Mouse (Mus musculus): Measurements from ENCODE around the gene Defb23. TPM values are rescaled to one million over a fixed set of nuclear protein-coding genes. Genes with fewer than 3 reads are reported as not detected.

The Defb23 gene
- not detected in 2 replicates for polyA plus RNA-seq (2014; fragmentation: Nextera tagmentation; extraction: Ambion mirVana)

DNA sequence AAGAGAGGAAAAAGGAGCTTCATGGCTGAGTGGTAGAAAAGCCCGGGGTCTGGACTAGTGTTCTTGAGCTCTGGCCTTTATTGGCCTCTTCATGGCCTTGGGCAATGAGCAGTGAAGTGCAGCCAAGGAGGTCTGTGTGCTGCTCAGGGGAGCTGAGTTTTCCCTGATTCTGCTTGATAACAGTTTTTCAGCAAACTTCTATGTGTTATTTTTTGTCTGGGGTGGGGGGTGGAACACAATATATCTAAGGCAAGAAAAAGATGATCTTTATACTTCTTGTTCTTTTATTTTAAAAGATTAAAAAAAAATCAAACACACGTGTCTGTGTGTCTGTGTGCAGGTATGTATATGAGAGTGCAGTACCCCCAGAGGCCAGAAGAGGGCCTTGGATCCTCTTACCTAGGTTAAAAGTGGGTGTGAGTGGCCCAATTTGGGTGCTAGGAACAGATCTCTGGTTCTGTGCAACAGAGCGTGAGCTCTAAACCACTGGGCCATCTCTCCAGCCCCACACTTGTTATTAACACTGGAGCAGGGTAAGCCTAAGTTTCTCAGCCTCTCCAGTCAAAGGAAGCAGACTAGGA is at the start of gene Defb23:
Defb23 (minus strand) TSS at position 51 of the 581 bp plus-strand sequence.
- Histone ChIP-seq H3K36me3 (ENCODE audit: control insufficient read depth, insufficient read depth, low read length) (no peaks in the 10 kb centered on the region), H3K4me3 (ENCODE audit: low read depth, low read length) (no peak within 1 kb of the TSS), H3K9me3 (ENCODE audit: control insufficient read depth, low read length) (no peaks in the 10 kb centered on the region), H3K4me2 (ENCODE audit: low read depth, severe bottlenecking) (no peak within 1 kb of the TSS), H3K9ac (ENCODE audit: low read length) (no peak within 1 kb of the TSS), H3K4me1 (ENCODE audit: control insufficient read depth, insufficient read depth, low read length) (no peaks in the 10 kb centered on the region), H3K27me3 (ENCODE audit: control insufficient read depth, insufficient read depth, low read length) (no peaks in the 10 kb centered on the region), H3K27ac (replicated peaks; ENCODE audit: low read depth, low read length) (no peak within 1 kb of the TSS)
- ATAC-seq (ENCODE audit: insufficient number of reproducible peaks, low FRiP score, low TSS enrichment, low read depth) (no peak), DNase-seq (ENCODE audit: low spot score) (no peak)
- WGBS, result 85% methylated on average over 3 of the region's 3 CpGs

DNA sequence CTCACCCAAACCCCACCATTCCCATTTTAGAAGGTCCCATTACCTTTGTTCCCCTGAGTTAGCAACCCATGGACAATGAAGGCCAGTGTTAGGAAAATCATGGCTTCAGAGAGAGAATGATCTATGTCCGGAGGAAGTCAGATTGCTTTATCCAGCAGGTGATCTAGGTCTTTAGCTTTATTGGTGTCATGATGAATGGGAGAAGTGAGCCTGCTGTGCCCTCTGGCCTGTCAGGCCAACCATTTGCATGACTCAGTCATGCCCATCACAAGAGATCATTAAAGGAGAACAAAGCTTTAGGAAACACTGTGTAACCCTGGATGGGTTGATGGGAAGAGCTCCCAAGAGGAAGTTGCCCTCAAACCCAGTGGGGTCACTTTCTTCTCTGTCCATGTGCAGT is 47.2 kb upstream of the Defb23 start, which contains the start of gene Defb26:
Defb26 (minus strand) TSS at position 101 of the 400 bp plus-strand sequence.
- H3K9me3 ChIP-seq (ENCODE audit: control insufficient read depth, low read length), result no peaks in the 10 kb centered on the region
- H3K4me2 ChIP-seq (ENCODE audit: low read depth, severe bottlenecking), result no peak within 1 kb of the TSS
- H3K4me1 ChIP-seq (ENCODE audit: control insufficient read depth, insufficient read depth, low read length), result no peaks in the 10 kb centered on the region
- DNase-seq (ENCODE audit: low spot score) (no peak), ATAC-seq (ENCODE audit: insufficient number of reproducible peaks, low FRiP score, low TSS enrichment, low read depth) (no peak)
- H3K4me3 ChIP-seq (ENCODE audit: low read depth, low read length), result no peak within 1 kb of the TSS
- H3K27me3 ChIP-seq (ENCODE audit: control insufficient read depth, insufficient read depth, low read length), result no peaks in the 10 kb centered on the region
- no peak within 1 kb of the TSS for H3K27ac ChIP-seq (replicated peaks; ENCODE audit: low read depth, low read length)
- 91% methylated on average over 1 of the region's 1 CpGs for WGBS
- no peak within 1 kb of the TSS for H3K9ac ChIP-seq (ENCODE audit: low read length)
- H3K36me3 ChIP-seq (ENCODE audit: control insufficient read depth, insufficient read depth, low read length), result no peaks in the 10 kb centered on the region

DNA sequence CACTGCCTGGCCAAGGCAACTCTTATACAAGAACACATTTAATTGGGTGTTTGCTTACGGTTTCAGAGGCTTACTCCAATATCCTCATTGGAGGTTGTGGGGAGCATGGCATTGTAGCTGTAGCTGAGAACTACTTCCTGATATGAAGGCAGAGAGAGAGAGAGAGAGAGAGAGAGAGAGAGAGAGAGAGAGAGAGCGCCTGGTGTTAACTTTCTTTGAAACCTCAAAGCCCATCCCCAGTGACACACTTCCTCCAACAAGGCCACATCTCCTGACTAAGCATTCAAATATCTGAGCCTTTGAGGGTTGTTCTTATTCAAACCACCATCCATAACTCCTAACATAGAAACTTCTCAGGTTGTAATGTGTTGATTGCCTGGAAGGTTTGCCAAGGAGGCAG is 39.5 kb upstream of the Defb23 start:
- WGBS, result 78% methylated on average over 2 of the region's 2 CpGs
- Histone ChIP-seq H3K4me2 (ENCODE audit: low read depth, severe bottlenecking) (no peak overlapping the region), H3K9ac (ENCODE audit: low read length) (no peak overlapping the region), H3K4me3 (ENCODE audit: low read depth, low read length) (no peak overlapping the region), H3K4me1 (ENCODE audit: control insufficient read depth, insufficient read depth, low read length) (no peaks in the 10 kb centered on the region), H3K36me3 (ENCODE audit: control insufficient read depth, insufficient read depth, low read length) (no peaks in the 10 kb centered on the region), H3K27ac (replicated peaks; ENCODE audit: low read depth, low read length) (no peak overlapping the region), H3K9me3 (ENCODE audit: control insufficient read depth, low read length) (no peaks in the 10 kb centered on the region), H3K27me3 (ENCODE audit: control insufficient read depth, insufficient read depth, low read length) (no peaks in the 10 kb centered on the region)
- DNase-seq (ENCODE audit: low spot score) (no peak), ATAC-seq (ENCODE audit: insufficient number of reproducible peaks, low FRiP score, low TSS enrichment, low read depth) (no peak)

DNA sequence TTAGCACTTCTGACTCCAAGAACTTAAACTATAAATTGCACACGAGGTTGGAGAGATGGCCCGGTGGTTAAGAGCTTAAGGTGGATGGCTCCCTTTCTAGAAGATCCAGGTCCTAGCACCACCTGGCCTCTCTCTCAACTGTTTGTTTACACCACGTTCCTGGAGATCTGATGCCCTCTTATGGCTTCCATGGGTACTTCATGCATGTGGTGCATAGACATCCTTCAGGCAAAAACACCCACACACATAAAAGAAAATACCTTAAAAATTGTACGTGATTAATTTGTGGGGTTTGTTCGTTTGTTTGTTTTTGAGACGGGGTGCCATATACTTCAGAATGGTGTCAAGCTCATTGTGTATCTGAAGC is 36.4 kb upstream of the Defb23 start:
- Histone ChIP-seq H3K36me3 (ENCODE audit: control insufficient read depth, insufficient read depth, low read length) (no peaks in the 10 kb centered on the region), H3K27ac (replicated peaks; ENCODE audit: low read depth, low read length) (no peak overlapping the region), H3K9ac (ENCODE audit: low read length) (no peak overlapping the region), H3K27me3 (ENCODE audit: control insufficient read depth, insufficient read depth, low read length) (no peaks in the 10 kb centered on the region), H3K9me3 (ENCODE audit: control insufficient read depth, low read length) (no peaks in the 10 kb centered on the region), H3K4me1 (ENCODE audit: control insufficient read depth, insufficient read depth, low read length) (no peaks in the 10 kb centered on the region), H3K4me2 (ENCODE audit: low read depth, severe bottlenecking) (no peak overlapping the region), H3K4me3 (ENCODE audit: low read depth, low read length) (no peak overlapping the region)
- WGBS, result 78% methylated on average over 6 of the region's 6 CpGs
- ATAC-seq (ENCODE audit: insufficient number of reproducible peaks, low FRiP score, low TSS enrichment, low read depth) (no peak), DNase-seq (ENCODE audit: low spot score) (no peak)

DNA sequence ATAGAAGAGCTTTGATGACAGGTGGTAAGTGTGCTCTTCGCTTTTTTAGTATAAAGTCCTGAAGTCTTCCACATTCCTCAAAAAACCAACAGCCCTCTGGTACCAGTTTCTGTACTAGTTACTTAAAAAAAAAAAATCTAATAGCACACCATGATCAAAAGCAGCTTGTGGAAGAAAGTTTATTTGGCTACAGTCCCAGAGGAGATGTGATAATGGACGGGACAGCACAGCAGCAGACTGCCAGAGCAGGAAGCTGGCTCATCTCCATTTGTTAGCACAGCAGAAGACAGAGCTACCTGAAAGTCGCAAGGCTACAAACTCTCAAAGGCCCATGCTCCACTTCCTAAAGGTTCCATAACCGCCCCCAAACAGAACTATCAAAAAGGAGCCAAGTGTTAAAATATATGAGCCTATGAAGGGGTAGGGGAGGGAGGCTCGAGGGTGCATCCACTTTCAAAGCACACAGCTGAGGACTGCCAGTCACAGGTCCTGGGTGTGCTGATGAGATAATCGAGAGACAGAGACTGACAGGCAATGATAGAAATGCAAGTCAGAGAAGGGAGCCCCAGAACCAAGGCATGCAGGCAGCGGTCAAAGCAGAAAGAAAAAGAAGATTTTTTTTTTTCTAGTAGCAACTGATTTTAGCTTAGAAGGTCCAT is 35.9 kb upstream of the Defb23 start:
- Histone ChIP-seq H3K9ac (ENCODE audit: low read length) (no peak overlapping the region), H3K27ac (replicated peaks; ENCODE audit: low read depth, low read length) (no peak overlapping the region), H3K4me1 (ENCODE audit: control insufficient read depth, insufficient read depth, low read length) (no peaks in the 10 kb centered on the region), H3K36me3 (ENCODE audit: control insufficient read depth, insufficient read depth, low read length) (no peaks in the 10 kb centered on the region), H3K9me3 (ENCODE audit: control insufficient read depth, low read length) (no peaks in the 10 kb centered on the region), H3K4me3 (ENCODE audit: low read depth, low read length) (no peak overlapping the region), H3K27me3 (ENCODE audit: control insufficient read depth, insufficient read depth, low read length) (no peaks in the 10 kb centered on the region), H3K4me2 (ENCODE audit: low read depth, severe bottlenecking) (no peak overlapping the region)
- no peak for ATAC-seq (ENCODE audit: insufficient number of reproducible peaks, low FRiP score, low TSS enrichment, low read depth)
- no peak for DNase-seq (ENCODE audit: low spot score)
- WGBS, result 74% methylated on average over 7 of the region's 7 CpGs

DNA sequence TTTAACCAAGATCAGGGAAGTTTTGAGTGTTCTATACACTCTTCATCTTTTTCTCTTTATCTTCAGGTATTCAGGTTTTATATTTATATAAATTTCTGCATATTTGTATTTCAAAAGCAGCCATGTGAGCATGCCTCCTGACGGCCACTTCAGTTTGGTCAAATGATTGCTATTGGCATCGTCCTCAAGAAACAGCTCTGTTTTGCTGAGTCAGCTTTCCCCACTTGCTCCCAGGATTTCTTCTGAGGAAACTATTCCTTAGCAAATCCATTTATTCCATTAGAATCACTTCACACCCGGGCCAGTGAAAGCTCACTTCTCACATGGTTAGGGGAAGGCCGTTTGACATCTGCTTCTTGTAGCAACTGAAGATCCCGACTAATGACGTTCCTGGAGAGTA is 33.6 kb upstream of the Defb23 start:
- no peaks in the 10 kb centered on the region for H3K4me1 ChIP-seq (ENCODE audit: control insufficient read depth, insufficient read depth, low read length)
- 73% methylated on average over 6 of the region's 6 CpGs for WGBS
- H3K27ac ChIP-seq (replicated peaks; ENCODE audit: low read depth, low read length), result no peak overlapping the region
- H3K9me3 ChIP-seq (ENCODE audit: control insufficient read depth, low read length), result no peaks in the 10 kb centered on the region
- H3K4me2 ChIP-seq (ENCODE audit: low read depth, severe bottlenecking), result no peak overlapping the region
- no peak overlapping the region for H3K4me3 ChIP-seq (ENCODE audit: low read depth, low read length)
- DNase-seq (ENCODE audit: low spot score) (no peak), ATAC-seq (ENCODE audit: insufficient number of reproducible peaks, low FRiP score, low TSS enrichment, low read depth) (no peak)
- H3K9ac ChIP-seq (ENCODE audit: low read length), result no peak overlapping the region
- H3K36me3 ChIP-seq (ENCODE audit: control insufficient read depth, insufficient read depth, low read length), result no peaks in the 10 kb centered on the region
- H3K27me3 ChIP-seq (ENCODE audit: control insufficient read depth, insufficient read depth, low read length), result no peaks in the 10 kb centered on the region

DNA sequence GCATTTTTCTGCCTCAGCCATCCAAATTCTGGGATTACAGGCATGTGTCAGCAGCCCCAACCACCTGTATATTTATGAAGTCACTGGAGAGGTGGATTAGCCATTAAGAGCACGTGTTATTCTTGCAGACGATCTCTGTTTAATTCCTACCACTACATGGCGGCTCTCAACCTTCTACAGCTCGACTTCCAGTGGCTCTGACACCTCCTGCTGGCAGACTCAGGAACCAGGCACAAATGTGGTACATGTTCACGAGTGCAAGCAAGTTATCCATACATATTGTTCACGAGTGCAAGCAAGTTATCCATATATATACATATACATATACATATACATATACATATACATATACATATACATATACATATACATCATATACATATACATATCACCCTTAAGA is 28.7 kb upstream of the Defb23 start:
- Histone ChIP-seq H3K9me3 (ENCODE audit: control insufficient read depth, low read length) (no peaks in the 10 kb centered on the region), H3K4me2 (ENCODE audit: low read depth, severe bottlenecking) (no peak overlapping the region), H3K4me1 (ENCODE audit: control insufficient read depth, insufficient read depth, low read length) (no peaks in the 10 kb centered on the region), H3K4me3 (ENCODE audit: low read depth, low read length) (no peak overlapping the region), H3K27me3 (ENCODE audit: control insufficient read depth, insufficient read depth, low read length) (no peaks in the 10 kb centered on the region), H3K36me3 (ENCODE audit: control insufficient read depth, insufficient read depth, low read length) (no peaks in the 10 kb centered on the region), H3K9ac (ENCODE audit: low read length) (no peak overlapping the region), H3K27ac (replicated peaks; ENCODE audit: low read depth, low read length) (no peak overlapping the region)
- no peak for ATAC-seq (ENCODE audit: insufficient number of reproducible peaks, low FRiP score, low TSS enrichment, low read depth)
- no peak for DNase-seq (ENCODE audit: low spot score)
- WGBS, result 72% methylated on average over 6 of the region's 6 CpGs

DNA sequence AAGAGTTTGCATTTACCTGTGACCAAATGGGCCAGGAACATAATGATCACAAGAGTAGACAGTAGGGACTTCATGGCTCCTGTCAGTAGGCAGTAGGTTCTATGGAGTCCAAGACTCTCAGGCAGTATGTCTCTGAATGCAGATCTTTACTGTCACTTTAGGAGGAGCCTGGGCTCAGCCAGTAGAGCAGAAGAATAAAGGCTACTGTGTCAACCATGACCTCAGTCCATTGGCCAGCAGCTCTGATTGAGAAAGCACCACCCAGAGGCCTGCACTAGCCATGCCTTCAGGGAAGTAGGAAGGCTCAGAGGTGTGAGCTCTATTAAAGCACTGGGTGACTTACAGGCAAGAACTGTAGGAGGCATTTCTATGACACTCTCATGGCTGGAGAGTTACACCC is 25.6 kb upstream of the Defb23 start, which contains the start of gene Defb22:
Defb22 (minus strand) TSS at position 101 of the 400 bp plus-strand sequence.
- no peak within 1 kb of the TSS for H3K27ac ChIP-seq (replicated peaks; ENCODE audit: low read depth, low read length)
- no peak for ATAC-seq (ENCODE audit: insufficient number of reproducible peaks, low FRiP score, low TSS enrichment, low read depth)
- no peaks in the 10 kb centered on the region for H3K36me3 ChIP-seq (ENCODE audit: control insufficient read depth, insufficient read depth, low read length)
- no peaks in the 10 kb centered on the region for H3K4me1 ChIP-seq (ENCODE audit: control insufficient read depth, insufficient read depth, low read length)
- H3K4me3 ChIP-seq (ENCODE audit: low read depth, low read length), result no peak within 1 kb of the TSS
- no peak for DNase-seq (ENCODE audit: low spot score)
- H3K4me2 ChIP-seq (ENCODE audit: low read depth, severe bottlenecking), result no peak within 1 kb of the TSS
- no peaks in the 10 kb centered on the region for H3K27me3 ChIP-seq (ENCODE audit: control insufficient read depth, insufficient read depth, low read length)
- no peaks in the 10 kb centered on the region for H3K9me3 ChIP-seq (ENCODE audit: control insufficient read depth, low read length)
- no peak within 1 kb of the TSS for H3K9ac ChIP-seq (ENCODE audit: low read length)

DNA sequence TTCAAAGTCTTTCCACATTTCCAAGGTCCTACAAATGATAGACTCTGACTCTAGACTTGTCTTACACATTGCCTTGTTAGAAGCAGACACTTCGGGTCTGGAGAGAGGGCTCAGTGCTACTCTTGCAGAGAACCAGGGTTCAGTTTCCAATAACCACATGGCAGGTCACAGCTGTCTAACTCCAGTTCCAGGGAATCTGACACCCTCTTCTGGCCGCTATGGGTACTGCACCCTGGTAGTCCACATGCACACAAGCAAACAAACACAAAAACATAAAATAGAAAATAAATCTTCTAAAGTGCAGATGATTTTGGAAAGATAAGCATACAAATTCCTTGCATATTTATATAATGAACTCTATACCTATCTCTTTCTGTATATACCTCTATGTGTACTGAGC is 22.6 kb upstream of the Defb23 start:
- no peak overlapping the region for H3K9ac ChIP-seq (ENCODE audit: low read length)
- WGBS, result 75% methylated on average over 2 of the region's 2 CpGs
- no peak overlapping the region for H3K4me2 ChIP-seq (ENCODE audit: low read depth, severe bottlenecking)
- H3K9me3 ChIP-seq (ENCODE audit: control insufficient read depth, low read length), result no peaks in the 10 kb centered on the region
- no peaks in the 10 kb centered on the region for H3K4me1 ChIP-seq (ENCODE audit: control insufficient read depth, insufficient read depth, low read length)
- no peak overlapping the region for H3K4me3 ChIP-seq (ENCODE audit: low read depth, low read length)
- ATAC-seq (ENCODE audit: insufficient number of reproducible peaks, low FRiP score, low TSS enrichment, low read depth), result no peak
- H3K27me3 ChIP-seq (ENCODE audit: control insufficient read depth, insufficient read depth, low read length), result no peaks in the 10 kb centered on the region
- DNase-seq (ENCODE audit: low spot score), result peak; percentile 36
- no peak overlapping the region for H3K27ac ChIP-seq (replicated peaks; ENCODE audit: low read depth, low read length)
- H3K36me3 ChIP-seq (ENCODE audit: control insufficient read depth, insufficient read depth, low read length), result no peaks in the 10 kb centered on the region
